Mouse (Mus musculus): ENCODE measurements at regions not wholly inside any gene's neighbourhood (a gene's known extent, or its start where the extent isn't known, plus 50 kb on each side); places are given as distances from the start of the nearest gene placed in this dataset.

DNA sequence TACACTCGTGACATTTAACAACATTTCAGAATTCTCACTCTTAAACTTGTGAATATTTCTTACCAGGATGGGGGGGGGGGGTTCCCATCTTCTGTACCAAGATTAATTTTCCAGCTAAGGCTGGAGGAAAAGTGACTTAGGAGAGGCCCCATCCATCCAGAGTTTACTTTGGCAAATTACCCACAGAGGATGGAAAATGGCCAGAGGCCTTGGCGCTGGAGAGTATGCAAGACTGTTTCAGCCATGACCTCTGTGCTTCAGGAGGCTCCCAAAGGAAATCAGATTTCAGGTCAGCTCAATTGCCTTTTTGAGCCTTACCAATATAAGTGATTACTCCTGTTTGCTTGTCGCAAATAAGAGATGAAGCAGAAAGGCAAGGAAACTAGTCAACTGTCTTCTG is 143.4 kb upstream of the F930015N05Rik start:
- DNase-seq (ENCODE audit: low spot score in 2 of 2) = no peak

DNA sequence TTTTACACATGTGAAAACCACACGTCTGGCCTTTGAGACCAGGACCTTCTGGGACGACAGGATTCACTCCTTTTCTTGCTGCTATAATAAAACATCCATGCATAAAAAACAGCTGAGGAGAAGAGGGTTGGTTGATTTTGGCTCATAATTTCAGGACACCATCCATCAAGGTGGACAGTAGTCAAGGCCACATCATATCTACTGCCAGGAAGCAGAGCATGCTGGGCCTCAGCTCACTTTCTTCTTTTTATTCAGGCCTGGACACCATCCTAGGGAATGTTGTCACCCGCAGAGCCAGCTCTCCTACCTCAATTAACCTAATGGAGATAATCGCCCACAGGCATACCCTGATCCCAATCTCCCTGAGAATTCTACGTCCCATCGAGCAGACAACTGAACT is 149.6 kb upstream of the F930015N05Rik start:
- DNase-seq (ENCODE audit: low spot score in 2 of 2) = no peak

DNA sequence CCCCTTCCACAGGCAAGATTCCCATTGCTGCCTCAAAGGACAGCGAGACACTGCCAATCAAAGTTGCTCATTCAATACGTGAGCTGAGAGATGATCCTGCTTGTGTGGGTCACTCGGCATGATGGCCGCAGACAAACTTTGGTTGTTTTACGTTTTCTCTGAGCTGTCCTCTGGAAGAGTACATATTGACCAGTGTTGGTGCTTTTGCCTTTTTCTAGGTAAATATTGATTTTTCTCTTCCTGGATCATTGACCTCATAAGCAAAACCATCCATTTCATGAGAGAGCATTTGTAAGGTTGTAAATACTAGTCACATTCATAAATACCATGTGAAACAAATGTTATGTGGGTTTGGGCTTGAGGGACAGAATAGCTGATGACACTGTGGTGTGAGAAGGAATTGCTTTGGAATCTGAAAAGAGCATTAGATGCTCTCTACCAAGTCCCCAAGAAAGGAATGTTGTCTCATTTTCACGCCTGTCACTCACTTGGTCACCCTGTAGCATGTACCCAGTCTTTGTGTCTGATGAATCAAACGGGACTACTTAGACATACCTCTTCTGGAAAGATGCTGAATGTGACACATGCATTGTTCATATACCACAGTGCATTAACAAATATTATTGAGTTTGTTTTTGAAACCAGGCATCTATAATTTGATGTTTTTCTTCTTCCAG is 150.7 kb upstream of the F930015N05Rik start:
- no peak for DNase-seq (ENCODE audit: low spot score in 2 of 2)

DNA sequence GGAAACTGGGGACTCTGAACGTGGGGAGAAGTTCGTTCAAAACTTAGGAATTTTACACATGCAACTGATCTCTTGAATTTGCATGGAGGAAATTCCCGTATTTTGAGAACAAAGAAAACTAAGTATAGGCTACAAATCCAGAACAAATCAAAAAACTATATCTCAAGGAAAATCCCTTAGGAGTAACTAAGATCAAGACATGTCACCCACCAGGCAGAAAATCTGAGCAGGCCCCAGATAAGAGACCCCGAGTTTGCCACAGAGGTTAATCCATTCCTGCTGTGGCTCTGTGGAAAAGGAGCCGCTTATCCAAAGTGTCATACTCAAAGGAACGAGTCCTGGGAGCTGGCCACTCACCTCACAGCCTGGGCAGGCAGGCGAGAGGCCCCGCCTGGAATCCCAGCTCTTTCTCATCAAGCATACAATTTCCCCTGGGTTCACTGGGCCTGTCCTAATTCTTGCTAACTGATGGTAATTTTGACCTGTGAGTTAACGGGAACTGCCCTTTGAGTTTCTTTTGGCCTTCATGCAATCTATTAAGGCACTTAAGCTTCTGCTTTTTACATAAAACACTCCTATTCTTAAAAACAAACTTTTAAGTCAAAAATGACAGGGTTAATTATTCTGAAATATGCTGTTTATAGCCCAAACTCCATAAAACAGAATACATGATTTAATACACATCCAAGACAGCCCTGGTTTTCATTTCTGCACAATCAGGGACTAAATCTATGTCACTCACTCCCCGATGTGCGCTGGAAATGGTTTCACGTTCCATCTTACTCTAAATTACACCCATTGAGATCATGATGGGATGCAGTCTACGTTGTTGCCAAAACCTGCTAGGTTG is 151.5 kb upstream of the F930015N05Rik start:
- DNase-seq (ENCODE audit: low spot score in 2 of 2) = no peak

DNA sequence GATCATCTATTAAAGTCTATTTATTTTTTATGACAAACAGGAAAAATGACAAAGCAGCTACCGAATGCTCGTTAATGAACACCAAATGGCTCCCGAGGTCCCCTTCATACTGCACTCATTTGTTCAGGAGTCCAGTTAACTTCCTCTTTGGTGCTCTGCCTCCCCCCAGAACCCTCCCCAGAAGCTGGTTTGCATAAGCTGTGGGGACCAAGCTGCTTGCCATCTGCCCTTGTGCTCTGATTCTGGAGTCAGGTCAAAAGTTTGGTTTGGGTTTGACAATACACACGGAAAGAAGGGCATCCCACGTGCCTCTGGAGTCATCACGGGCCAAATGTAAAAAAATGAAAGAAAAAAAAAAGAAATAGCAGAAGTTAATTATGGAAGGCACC is 152.1 kb upstream of the F930015N05Rik start:
- DNase-seq (ENCODE audit: low spot score in 2 of 2) = no peak

DNA sequence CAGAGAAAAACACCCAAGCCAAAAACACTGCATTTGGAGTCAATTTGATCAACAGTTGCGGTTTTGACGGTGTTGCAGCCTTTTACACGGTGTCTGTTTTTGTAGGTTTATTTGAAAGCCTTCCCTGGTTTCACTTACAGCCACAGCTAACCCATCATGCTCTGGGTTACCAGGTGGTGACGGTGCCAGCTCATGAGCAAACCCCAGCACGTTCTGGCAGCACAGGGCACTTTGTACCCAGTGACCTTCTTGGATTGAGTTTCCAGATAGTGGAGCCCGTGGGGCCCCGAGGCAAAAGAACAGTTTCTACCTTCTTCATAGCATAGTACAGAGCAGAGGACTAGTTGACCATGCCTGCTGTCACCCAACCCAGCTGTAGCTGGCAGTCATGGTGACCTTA is 152.6 kb upstream of the F930015N05Rik start:
- no peak for DNase-seq (ENCODE audit: low spot score in 2 of 2)

DNA sequence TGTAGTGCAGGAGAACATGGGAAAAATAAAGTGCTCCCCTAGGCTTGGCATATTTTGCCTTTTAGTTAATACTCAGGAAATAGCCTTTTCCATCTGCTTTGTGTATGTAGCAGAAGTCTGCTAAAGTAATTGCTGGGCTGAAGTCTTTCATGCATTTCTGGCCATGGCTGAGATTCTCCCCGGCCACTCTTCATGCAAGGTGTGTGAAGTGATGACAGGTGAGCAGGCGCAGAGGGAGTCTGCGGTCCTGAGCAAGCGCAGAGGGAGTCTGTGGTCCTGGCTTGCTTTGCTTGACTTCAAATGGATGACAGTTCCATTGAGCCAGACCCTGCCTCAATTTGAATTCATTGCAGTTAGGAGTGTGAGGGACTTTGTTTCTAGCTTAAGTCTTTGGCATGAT is 153.6 kb upstream of the F930015N05Rik start:
- DNase-seq (ENCODE audit: low spot score in 2 of 2) = no peak

DNA sequence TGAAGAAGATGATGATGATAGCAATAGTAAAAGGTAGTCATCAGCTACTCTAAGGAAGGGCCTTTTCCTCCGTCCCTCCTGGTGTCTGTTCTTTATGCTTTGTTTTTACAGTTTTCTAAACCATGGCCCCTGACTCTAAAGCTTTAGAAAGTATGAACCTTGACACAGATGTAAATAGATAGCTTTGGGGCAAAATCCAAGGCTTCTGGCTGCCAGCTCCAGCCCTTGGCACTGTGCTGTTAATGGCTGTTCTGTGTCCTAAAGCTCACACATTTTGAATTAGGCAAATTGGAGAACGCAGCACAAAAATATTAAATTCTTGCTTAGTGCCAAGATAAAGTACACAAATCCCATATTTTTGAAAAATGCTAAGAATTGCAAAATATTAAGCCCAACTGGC is 155.8 kb upstream of the F930015N05Rik start:
- no peak for DNase-seq (ENCODE audit: low spot score in 2 of 2)

DNA sequence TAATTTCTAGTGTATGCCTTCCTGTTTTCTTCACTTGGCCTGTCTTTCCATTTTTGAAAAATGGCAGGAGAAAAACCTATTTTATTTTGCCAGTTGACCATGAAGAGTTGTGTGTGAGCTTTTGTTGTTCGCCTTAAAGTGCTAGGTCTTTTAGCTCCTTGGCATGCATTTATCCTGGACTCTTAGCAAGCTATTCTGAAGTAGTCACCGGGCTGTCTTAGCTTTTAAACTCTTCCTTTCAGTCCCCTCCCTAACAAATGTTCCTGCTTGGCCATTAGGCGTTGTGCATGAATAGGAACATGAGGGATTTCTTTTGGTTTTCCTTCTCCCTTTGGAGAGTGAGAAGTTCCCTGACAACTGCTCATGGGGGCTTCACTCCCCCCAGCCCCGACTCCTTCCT is 160.9 kb upstream of the F930015N05Rik start:
- no peak for DNase-seq (ENCODE audit: low spot score in 2 of 2)

DNA sequence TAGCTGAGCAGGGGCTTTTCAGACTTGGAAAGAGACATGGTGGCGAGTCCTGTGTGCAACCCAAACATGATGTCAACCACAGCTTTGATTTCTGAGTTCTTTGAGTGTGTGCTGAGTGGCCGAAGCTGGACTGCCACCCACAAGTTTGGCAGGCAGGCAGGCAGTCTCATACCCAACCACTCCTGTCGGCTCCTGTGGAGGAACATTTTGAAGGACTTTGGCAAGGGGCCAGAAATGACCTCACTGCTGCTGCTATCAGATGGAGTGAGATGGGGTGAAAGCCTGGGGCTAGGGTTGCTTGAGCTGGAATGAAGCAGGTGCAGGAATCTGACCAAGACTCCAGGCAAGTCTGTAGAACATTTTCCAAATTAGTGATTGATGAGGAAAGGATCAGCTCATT is 162.7 kb upstream of the F930015N05Rik start:
- DNase-seq (ENCODE audit: low spot score in 2 of 2) = no peak

DNA sequence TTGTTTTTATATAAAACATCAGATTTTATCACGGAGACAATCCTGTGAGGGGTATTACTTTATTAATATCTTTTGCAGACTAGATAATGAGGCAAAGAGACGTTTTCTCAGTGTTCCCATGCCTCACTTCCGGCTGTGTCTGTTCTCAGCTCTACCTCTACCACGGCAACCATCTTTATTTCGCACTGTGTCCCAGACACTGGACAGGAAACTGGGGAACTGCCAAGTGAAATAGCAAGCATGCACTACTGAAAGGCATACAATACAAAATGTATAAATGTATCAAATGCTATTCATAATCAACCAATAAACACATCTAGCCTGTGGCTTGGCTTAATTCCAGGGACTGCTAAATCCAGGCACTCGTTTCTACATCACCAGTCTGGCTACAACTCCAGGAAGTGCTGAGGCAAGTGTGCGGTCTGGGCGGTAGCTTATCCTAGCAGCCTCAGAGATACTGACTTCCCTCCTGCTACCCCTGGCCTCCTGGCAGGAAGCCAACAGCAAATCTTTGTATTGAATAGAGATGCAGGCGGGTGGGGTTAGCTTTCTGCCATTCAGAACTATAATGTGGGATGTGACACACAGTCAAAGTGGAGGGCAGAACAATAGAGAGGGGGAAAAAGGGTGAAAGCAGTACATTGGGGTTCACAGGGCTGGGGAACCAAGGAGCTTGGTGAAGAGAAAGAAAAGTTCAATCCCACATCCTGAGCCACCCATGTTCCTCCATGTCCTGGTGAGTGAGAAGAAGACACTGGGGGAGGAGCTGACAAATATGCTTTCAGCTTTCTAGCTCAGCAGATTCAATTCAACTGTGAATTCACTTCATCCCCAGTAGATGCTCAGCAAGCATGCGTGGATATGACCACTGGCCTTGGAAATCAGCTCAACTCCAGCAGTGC is 164.0 kb upstream of the F930015N05Rik start:
- DNase-seq (ENCODE audit: low spot score in 2 of 2) = peak in 1 of 2 experiments; percentile 39

DNA sequence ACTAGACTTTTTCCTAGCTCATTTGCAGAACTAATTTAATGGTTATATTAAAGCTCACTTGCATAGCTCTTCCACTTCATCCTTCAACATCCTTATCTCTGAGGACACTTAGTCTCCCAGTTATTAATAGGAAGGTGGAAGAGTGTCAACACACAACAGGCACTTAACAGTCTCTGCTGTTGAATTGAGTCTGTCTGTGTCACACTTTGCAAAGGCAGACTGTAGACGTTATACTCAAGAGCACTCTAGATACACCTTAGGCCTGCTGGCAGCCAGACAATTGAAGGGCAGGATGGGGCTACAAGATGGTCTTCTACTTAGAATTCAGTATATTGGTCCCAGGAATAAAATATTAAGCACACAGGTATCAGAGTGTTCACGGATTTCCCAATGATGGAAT is 172.6 kb upstream of the F930015N05Rik start:
- no peak for DNase-seq (ENCODE audit: low spot score in 2 of 2)

DNA sequence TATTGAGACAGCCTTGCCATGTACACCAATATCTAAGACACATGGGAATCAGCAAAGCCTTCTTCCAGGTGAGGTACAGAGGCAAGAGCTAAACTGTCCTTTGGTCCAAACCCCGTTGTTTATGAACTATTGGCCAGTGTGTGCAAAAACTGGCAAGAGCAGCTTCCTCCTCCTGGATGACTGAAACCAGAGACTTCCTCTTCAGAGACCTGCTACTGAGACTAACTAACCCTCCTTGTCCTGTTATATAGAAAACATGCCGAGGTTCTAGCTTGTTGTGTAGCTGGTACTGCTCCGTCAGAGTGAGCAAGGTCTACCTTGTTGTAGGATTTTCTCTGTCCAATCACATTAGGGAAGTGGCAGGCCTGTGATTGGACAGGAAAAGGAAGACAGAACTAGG is 174.3 kb upstream of the F930015N05Rik start:
- no peak for DNase-seq (ENCODE audit: low spot score in 2 of 2)

DNA sequence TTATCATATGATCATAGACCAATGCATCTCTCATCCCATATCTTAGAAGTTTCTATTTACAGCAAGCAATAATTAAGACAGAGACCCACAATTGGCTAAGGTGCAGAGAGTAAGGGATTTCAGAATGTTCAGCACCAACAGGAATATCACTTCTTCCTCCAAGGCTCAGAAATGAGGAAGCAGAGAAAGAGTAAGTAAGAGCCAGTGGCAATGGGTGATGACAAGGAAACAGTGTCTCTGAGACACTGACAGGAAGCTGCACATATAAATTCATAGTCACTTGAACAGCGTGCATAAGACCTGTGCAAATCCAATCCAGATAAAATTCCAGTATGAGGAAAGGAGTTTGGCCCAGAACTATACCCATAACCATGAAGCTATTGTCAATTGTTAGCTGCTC is 178.7 kb upstream of the F930015N05Rik start:
- no peak for DNase-seq (ENCODE audit: low spot score in 2 of 2)

DNA sequence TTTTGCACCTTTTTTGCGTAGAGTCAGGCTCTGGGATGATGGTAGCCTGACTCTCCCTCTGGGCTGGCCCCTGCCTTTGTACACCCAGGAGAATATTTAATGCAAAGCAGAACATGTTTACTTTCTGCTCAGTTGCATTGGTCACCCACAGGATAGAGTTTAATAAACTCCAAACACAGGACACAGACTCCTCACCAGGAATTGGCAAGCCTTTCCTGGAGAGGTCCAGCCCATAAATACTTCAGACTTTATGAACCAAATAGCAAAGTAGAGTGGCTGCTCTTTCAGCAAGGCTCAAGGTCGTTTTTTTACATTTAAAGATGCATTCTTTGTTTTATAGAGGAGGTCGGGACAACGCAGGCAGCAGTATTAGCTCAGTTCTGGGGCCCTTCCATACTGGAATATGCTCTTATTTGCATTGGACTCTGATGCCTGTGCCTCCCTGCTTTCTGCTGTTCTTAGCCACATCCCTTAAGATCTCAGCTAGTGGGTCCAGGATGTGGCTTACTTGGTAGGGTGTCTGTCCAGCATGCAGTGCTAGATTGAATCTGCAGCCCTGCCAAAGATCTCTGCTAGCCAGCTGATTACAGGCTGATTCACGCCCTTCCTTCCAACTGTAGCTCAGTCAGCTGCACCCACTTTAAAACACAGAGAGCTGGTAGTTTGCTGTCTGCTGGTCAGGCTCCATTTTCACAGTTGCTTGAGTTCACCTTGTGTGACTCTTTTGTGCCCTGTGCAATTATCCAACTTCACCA is 182.4 kb upstream of the F930015N05Rik start:
- no peak for DNase-seq (ENCODE audit: low spot score in 2 of 2)

DNA sequence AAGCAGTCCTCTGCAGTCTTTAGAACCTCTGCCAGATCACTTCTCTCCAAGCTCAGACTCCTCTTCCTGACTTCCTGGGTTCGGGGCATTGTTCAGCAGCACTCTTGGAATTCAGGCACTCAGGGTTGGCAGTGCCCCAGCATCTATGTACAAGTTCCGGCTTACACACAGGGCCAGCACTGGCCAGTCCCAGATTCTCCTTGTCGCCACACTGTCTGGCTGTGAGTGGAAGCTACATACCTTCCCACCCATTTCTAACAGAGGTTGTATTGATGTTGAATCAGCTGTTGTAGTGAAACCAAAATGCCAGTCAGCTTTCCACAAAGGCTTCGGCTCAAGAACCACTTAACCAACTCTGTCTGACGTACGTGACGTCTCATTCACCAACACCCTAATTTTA is 190.7 kb upstream of the F930015N05Rik start:
- no peak for DNase-seq (ENCODE audit: low spot score in 2 of 2)

DNA sequence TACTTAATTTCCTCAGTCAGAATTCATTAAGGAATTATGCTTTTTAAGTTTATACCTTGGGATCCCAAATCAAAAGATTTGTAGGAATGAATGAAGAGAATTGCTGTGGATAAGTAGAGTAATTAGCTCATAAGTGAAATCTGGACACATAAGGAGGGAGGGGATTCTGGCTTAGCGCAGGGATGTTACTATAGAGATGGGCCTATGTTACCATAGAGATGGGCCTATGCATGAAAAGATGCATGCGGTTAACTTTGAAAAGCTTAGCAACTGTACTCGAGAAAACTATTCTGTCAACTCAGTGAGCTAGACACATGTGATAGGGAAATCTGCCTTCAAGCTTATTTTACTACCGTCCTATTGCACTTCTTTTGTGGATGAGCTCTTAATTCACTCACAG is 204.5 kb upstream of the F930015N05Rik start:
- DNase-seq (ENCODE audit: low spot score in 2 of 2) = peak in 1 of 2 experiments; percentile 13

DNA sequence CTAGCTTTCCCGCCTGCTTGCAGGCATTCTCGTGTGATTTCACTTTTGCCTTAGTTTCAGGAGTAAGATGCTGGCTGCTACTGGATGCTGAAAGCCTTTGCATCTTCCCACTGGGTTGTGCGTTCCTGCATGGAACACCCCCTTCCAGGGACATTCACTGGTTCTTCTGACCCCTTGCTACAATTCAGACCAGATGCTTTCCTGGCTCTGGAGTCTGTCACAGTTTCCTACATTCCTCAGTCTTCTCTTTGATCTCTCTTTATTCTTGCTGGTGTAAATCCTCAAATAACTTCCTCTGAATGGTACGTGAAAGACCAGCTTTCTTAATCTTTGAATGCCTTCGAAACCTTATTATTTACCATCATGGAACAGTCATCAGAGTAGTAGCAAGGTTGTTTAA is 206.7 kb upstream of the F930015N05Rik start:
- DNase-seq (ENCODE audit: low spot score in 2 of 2) = no peak

DNA sequence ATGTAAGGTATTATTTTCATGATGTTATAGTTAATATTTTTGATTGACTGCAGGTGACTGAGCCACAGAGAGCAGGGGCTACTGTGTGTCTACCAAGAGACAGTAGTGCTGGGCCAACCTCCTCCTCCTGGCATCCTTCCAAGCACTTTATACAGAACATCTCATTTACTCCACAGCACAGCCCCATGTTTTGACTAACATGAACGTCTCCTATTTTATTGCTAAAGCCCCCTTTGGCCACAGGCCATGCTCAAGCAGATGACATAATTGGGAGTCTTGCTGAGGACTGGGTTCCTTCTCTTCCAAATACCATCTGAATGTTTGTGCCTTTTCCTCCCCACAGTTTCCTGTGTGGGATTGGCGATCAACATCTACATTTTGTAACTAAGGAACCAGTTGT is 211.5 kb upstream of the F930015N05Rik start:
- no peak for DNase-seq (ENCODE audit: low spot score in 2 of 2)

DNA sequence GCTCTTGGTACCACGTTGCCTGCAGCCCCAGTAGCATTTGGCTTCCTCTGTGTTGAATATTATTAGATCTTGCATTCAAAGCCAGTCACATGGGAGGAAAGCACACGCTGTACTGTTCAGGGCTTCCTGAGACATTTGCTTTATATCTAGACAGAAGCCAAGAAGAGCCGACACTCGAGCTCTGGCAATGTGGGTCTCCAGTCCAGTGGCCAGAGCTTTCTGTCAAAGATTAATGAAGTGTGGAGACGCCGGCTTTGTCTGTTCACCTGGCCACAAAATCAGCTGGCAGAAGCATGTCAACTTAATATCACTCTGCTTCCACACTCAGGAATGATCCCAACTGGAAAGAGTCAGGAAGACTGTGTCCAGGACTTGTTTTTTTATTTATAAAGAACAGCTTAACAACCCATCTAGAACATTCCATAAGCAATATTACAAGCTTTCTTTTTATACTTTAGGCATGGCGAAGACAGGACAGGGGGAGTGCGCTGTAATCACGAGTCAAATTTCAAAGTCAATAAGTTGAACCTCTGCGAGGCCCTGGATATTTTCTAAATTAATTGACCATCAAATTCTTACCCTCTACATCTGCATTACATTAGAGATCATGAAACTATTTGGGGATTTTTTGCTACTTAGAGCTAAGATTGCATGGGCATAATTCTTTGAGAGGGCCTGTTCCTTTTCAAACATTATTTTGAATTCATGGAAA is 214.3 kb upstream of the F930015N05Rik start:
- no peak for DNase-seq (ENCODE audit: low spot score in 2 of 2)

Measured in layer of hippocampus, adult 18-20 months (tissue).